Mouse (Mus musculus): ENCODE results near the gene Ncstn. TPM values are rescaled to one million over a fixed set of nuclear protein-coding genes. Genes with fewer than 3 reads are reported as not detected.
A peak's percentile ranks its signal among the peaks of the same experiment; 100 is the strongest.

Ncstn gene
- polyA plus RNA-seq, 1 experiment, result 77.9 TPM

DNA sequence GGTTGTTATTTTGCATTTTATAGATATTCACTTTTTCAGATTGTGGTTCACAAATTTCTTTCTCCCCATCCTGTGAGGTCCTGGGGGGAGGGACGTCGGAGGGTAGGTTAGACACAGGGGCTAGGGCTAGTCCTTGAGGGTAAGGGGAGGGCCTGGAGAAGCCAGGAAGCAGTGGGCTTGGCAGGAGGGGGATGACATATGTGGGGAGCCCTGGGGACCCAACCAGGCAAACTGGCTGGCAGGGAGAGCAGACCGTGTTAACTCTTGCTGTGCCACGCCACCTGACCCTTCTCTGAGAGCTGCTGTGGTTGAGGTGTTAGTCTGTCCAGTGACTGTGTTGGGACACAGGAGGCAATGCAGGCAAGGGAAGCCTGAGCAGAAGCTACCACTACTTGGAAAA is 21.9 kb downstream of the Ncstn start:
- no peaks in the 10 kb centered on the region for H3K36me3 ChIP-seq (ENCODE audit: control insufficient read depth, insufficient read depth, low read length)
- TF ChIP-seq CTCF (IDR thresholded peaks at IDR 0.05; ENCODE audit: control insufficient read depth, insufficient read depth, insufficient replicate concordance, low read depth, low read length) (no peak), POLR2A (IDR thresholded peaks at IDR 0.05; ENCODE audit: control insufficient read depth, low read depth, low read length) (no peak)
- no peaks in the 10 kb centered on the region; the same call in 1 of the 2 replicates for H3K4me1 ChIP-seq (ENCODE audit: control insufficient read depth, insufficient read depth, low read length)
- no peak overlapping the region for H3K4me3 ChIP-seq (ENCODE audit: control insufficient read depth, low read depth, low read length)
- no peak overlapping the region for H3K27ac ChIP-seq (ENCODE audit: control insufficient read depth, insufficient read depth, low read depth, low read length)
- H3K27me3 ChIP-seq (ENCODE audit: control insufficient read depth, insufficient read depth, low read length), result no peaks in the 10 kb centered on the region

GRCm38 (mm10) chr1:172058874-172059273 is 23.7 kb downstream of the Ncstn start:
- H3K36me3 ChIP-seq (ENCODE audit: control insufficient read depth, insufficient read depth, low read length), result no peaks in the 10 kb centered on the region
- no peak overlapping the region for H3K27ac ChIP-seq (ENCODE audit: control insufficient read depth, insufficient read depth, low read depth, low read length)
- no peak for TF ChIP-seq CTCF (IDR thresholded peaks at IDR 0.05; ENCODE audit: control insufficient read depth, insufficient read depth, insufficient replicate concordance, low read depth, low read length)
- no peak for TF ChIP-seq POLR2A (IDR thresholded peaks at IDR 0.05; ENCODE audit: control insufficient read depth, low read depth, low read length)
- no peak overlapping the region for H3K4me3 ChIP-seq (ENCODE audit: control insufficient read depth, low read depth, low read length)
- no peaks in the 10 kb centered on the region for H3K27me3 ChIP-seq (ENCODE audit: control insufficient read depth, insufficient read depth, low read length)
- peaks cover 9% of the 10 kb centered on the region for H3K4me1 ChIP-seq (ENCODE audit: control insufficient read depth, insufficient read depth, low read length)

GRCm38 (mm10) chr1:172058321-172058720 is 24.3 kb downstream of the Ncstn start:
- Histone ChIP-seq H3K27ac (ENCODE audit: control insufficient read depth, insufficient read depth, low read depth, low read length) (no peak overlapping the region), H3K27me3 (ENCODE audit: control insufficient read depth, insufficient read depth, low read length) (no peaks in the 10 kb centered on the region), H3K36me3 (ENCODE audit: control insufficient read depth, insufficient read depth, low read length) (no peaks in the 10 kb centered on the region), H3K4me3 (ENCODE audit: control insufficient read depth, low read depth, low read length) (no peak overlapping the region), H3K4me1 (ENCODE audit: control insufficient read depth, insufficient read depth, low read length) (peaks cover 14% of the 10 kb centered on the region)
- no peak for TF ChIP-seq CTCF (IDR thresholded peaks at IDR 0.05; ENCODE audit: control insufficient read depth, insufficient read depth, insufficient replicate concordance, low read depth, low read length)
- TF ChIP-seq POLR2A (IDR thresholded peaks at IDR 0.05; ENCODE audit: control insufficient read depth, low read depth, low read length), result no peak

GRCm38 (mm10) chr1:172057491-172057921 is 25.1 kb downstream of the Ncstn start, which contains the start of gene Nhlh1:
Gene Nhlh1 (minus strand): TSS chr1:172057573.
- no peak within 1 kb of the TSS for H3K4me3 ChIP-seq (ENCODE audit: control insufficient read depth, low read depth, low read length)
- H3K36me3 ChIP-seq (ENCODE audit: control insufficient read depth, insufficient read depth, low read length), result no peaks in the 10 kb centered on the region
- H3K4me1 ChIP-seq (ENCODE audit: control insufficient read depth, insufficient read depth, low read length), result peaks cover 19% of the 10 kb centered on the region
- no peak within 1 kb of the TSS for H3K27ac ChIP-seq (ENCODE audit: control insufficient read depth, insufficient read depth, low read depth, low read length)
- H3K27me3 ChIP-seq (ENCODE audit: control insufficient read depth, insufficient read depth, low read length), result no peaks in the 10 kb centered on the region; the same call in 1 of the 2 replicates
- TF ChIP-seq CTCF (IDR thresholded peaks at IDR 0.05; ENCODE audit: control insufficient read depth, insufficient read depth, insufficient replicate concordance, low read depth, low read length) (no peak), POLR2A (IDR thresholded peaks at IDR 0.05; ENCODE audit: control insufficient read depth, low read depth, low read length) (no peak)

GRCm38 (mm10) chr1:172056251-172056650 is 26.3 kb downstream of the Ncstn start:
- Histone ChIP-seq H3K27ac (ENCODE audit: control insufficient read depth, insufficient read depth, low read depth, low read length) (no peak overlapping the region), H3K4me3 (ENCODE audit: control insufficient read depth, low read depth, low read length) (no peak overlapping the region), H3K36me3 (ENCODE audit: control insufficient read depth, insufficient read depth, low read length) (no peaks in the 10 kb centered on the region), H3K27me3 (ENCODE audit: control insufficient read depth, insufficient read depth, low read length) (no peaks in the 10 kb centered on the region; the same call in 1 of the 2 replicates), H3K4me1 (ENCODE audit: control insufficient read depth, insufficient read depth, low read length) (peaks cover 19% of the 10 kb centered on the region)
- no peak for TF ChIP-seq POLR2A (IDR thresholded peaks at IDR 0.05; ENCODE audit: control insufficient read depth, low read depth, low read length)
- no peak for TF ChIP-seq CTCF (IDR thresholded peaks at IDR 0.05; ENCODE audit: control insufficient read depth, insufficient read depth, insufficient replicate concordance, low read depth, low read length)

GRCm38 (mm10) chr1:172053541-172054440 is 28.8 kb downstream of the Ncstn start:
- Histone ChIP-seq H3K36me3 (ENCODE audit: control insufficient read depth, insufficient read depth, low read length) (no peaks in the 10 kb centered on the region), H3K27me3 (ENCODE audit: control insufficient read depth, insufficient read depth, low read length) (no peaks in the 10 kb centered on the region; the same call in 1 of the 2 replicates), H3K4me3 (ENCODE audit: control insufficient read depth, low read depth, low read length) (peak overlapping the region; percentile 51), H3K27ac (ENCODE audit: control insufficient read depth, insufficient read depth, low read depth, low read length) (no peak overlapping the region), H3K4me1 (ENCODE audit: control insufficient read depth, insufficient read depth, low read length) (peaks cover 19% of the 10 kb centered on the region)
- TF ChIP-seq CTCF (IDR thresholded peaks at IDR 0.05; ENCODE audit: control insufficient read depth, insufficient read depth, insufficient replicate concordance, low read depth, low read length) (no peak), POLR2A (IDR thresholded peaks at IDR 0.05; ENCODE audit: control insufficient read depth, low read depth, low read length) (no peak)

DNA sequence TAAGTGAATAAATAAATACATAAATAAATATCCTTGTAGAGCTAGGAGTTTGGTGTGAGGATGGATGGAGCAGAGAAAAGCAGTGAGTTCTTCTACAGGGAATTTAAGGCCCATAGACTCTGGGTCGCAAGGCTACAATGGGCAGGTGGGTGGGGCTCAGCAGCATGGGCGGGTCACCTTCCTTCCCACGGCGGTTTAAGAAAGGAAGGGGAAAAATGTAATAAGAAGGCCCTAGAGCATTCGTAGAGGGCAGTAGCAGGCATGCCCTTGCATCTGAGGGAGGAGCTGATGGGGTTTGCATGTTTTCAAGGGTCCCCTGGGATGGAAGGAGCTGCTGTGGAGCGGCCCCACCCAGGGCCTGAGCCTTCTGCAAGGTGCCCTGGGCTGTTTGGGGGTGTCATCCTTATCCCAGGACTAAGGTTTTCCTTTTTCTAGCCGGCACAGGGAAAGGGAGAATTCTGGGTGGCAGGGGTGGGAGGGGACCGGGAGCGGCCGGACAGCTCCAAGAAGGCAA is 29.8 kb downstream of the Ncstn start:
- H3K27me3 ChIP-seq (ENCODE audit: control insufficient read depth, insufficient read depth, low read length), result no peaks in the 10 kb centered on the region; the same call in 1 of the 2 replicates

More for the DNA sequence above, 29.8 kb downstream of the Ncstn start:
- no peak for TF ChIP-seq POLR2A (IDR thresholded peaks at IDR 0.05; ENCODE audit: control insufficient read depth, low read depth, low read length)
- TF ChIP-seq CTCF (IDR thresholded peaks at IDR 0.05; ENCODE audit: control insufficient read depth, insufficient read depth, insufficient replicate concordance, low read depth, low read length), result no peak
- no peaks in the 10 kb centered on the region for H3K36me3 ChIP-seq (ENCODE audit: control insufficient read depth, insufficient read depth, low read length)
- peaks cover 19% of the 10 kb centered on the region for H3K4me1 ChIP-seq (ENCODE audit: control insufficient read depth, insufficient read depth, low read length)
- no peak overlapping the region for H3K27ac ChIP-seq (ENCODE audit: control insufficient read depth, insufficient read depth, low read depth, low read length)
- no peak overlapping the region for H3K4me3 ChIP-seq (ENCODE audit: control insufficient read depth, low read depth, low read length)

Measured in testis, adult 2 months (tissue).